Mouse (Mus musculus): Measurements from ENCODE around the gene Tex2. TPM values are rescaled to one million over a fixed set of nuclear protein-coding genes. Genes with fewer than 3 reads are reported as not detected.
"Not testable (repeated sequence)": the region's sequence is repeated elsewhere in the genome, so short reads cannot be mapped to it uniquely, and the experiment has no call there.

Gene Tex2
- polyA plus RNA-seq, 1 experiment from 2014 or later = 40.1 TPM

- Histone ChIP-seq H3K4me3 (replicated peaks; ENCODE audit: low read length) (peak overlapping the region; percentile 92; the same call in 1 of the 2 replicates), H3K36me3 (replicated peaks; ENCODE audit: control insufficient read depth, insufficient read depth) (peaks cover 9% of the 10 kb centered on the region), H3K4me1 (replicated peaks; ENCODE audit: control insufficient read depth, insufficient read depth, low read length) (peaks cover 10% of the 10 kb centered on the region; the same call in 1 of the 2 replicates), H3K27me3 (ENCODE audit: control insufficient read depth, insufficient read depth, low read length) (no peaks in the 10 kb centered on the region), H3K4me2 (replicated peaks) (peak overlapping the region; percentile 92), H3K9ac (peak overlapping the region; percentile 100), H3K9me3 (ENCODE audit: control insufficient read depth, low read length) (no peaks in the 10 kb centered on the region), H3K27ac (peak overlapping the region; percentile 98)
- no peak for ATAC-seq (ENCODE audit: low FRiP score)
- DNase-seq (ENCODE audit: low spot score) = no peak
These were observed 111.1 kb downstream of the Tex2 start for GRCm38 (mm10) chr11:106502159-106502505.

- under 1% methylated on average over 22 of the region's 22 CpGs for WGBS
- no peaks in the 10 kb centered on the region for H3K9me3 ChIP-seq (ENCODE audit: control insufficient read depth, low read length)
These were observed 111.7 kb downstream of the Tex2 start for GRCm38 (mm10) chr11:106501308-106502158.

GRCm38 (mm10) chr11:106500393-106501307, 112.6 kb downstream of the Tex2 start:
- ATAC-seq (ENCODE audit: low FRiP score) (peak; percentile 99), DNase-seq (ENCODE audit: low spot score) (peak; percentile 97)
- Histone ChIP-seq H3K9ac (peak overlapping the region; percentile 100), H3K27ac (peak overlapping the region; percentile 98), H3K36me3 (replicated peaks; ENCODE audit: control insufficient read depth, insufficient read depth) (no peaks in the 10 kb centered on the region; the same call in 1 of the 2 replicates), H3K4me3 (replicated peaks; ENCODE audit: low read length) (peak overlapping the region; percentile 92), H3K27me3 (ENCODE audit: control insufficient read depth, insufficient read depth, low read length) (no peaks in the 10 kb centered on the region), H3K4me1 (replicated peaks; ENCODE audit: control insufficient read depth, insufficient read depth, low read length) (peaks cover 10% of the 10 kb centered on the region; the same call in 1 of the 2 replicates), H3K4me2 (replicated peaks) (peak overlapping the region; percentile 92), H3K9me3 (ENCODE audit: control insufficient read depth, low read length) (no peaks in the 10 kb centered on the region)
- under 1% methylated on average over 52 of the region's 55 CpGs for WGBS

More at GRCm38 (mm10) chr11:106501308-106502158, 111.7 kb downstream of the Tex2 start:
- DNase-seq (ENCODE audit: low spot score) (peak; percentile 67), ATAC-seq (ENCODE audit: low FRiP score) (peak; percentile 68)
- H3K9ac ChIP-seq = peak overlapping the region; percentile 100
- peak overlapping the region; percentile 92 for H3K4me3 ChIP-seq (replicated peaks; ENCODE audit: low read length)
- H3K27ac ChIP-seq = peak overlapping the region; percentile 98
- peak overlapping the region; percentile 92 for H3K4me2 ChIP-seq (replicated peaks)
- H3K36me3 ChIP-seq (replicated peaks; ENCODE audit: control insufficient read depth, insufficient read depth) = peaks cover 8% of the 10 kb centered on the region
- H3K27me3 ChIP-seq (ENCODE audit: control insufficient read depth, insufficient read depth, low read length) = no peaks in the 10 kb centered on the region
- H3K4me1 ChIP-seq (replicated peaks; ENCODE audit: control insufficient read depth, insufficient read depth, low read length) = peaks cover 10% of the 10 kb centered on the region; the same call in 1 of the 2 replicates

GRCm38 (mm10) chr11:106498739-106499379, 114.4 kb downstream of the Tex2 start:
- Histone ChIP-seq H3K4me2 (replicated peaks) (no peak overlapping the region), H3K4me3 (replicated peaks; ENCODE audit: low read length) (no peak overlapping the region), H3K4me1 (replicated peaks; ENCODE audit: control insufficient read depth, insufficient read depth, low read length) (peaks cover 10% of the 10 kb centered on the region; the same call in 1 of the 2 replicates), H3K9me3 (ENCODE audit: control insufficient read depth, low read length) (no peaks in the 10 kb centered on the region), H3K36me3 (replicated peaks; ENCODE audit: control insufficient read depth, insufficient read depth) (no peaks in the 10 kb centered on the region), H3K27ac (no peak overlapping the region), H3K9ac (no peak overlapping the region), H3K27me3 (ENCODE audit: control insufficient read depth, insufficient read depth, low read length) (no peaks in the 10 kb centered on the region)
- 26% methylated on average over 4 of the region's 4 CpGs for WGBS
- no peak for DNase-seq (ENCODE audit: low spot score)
- ATAC-seq (ENCODE audit: low FRiP score) = no peak

GRCm38 (mm10) chr11:106497926-106498325, 115.3 kb downstream of the Tex2 start:
- 87% methylated on average over 2 of the region's 2 CpGs for WGBS
- DNase-seq (ENCODE audit: low spot score) = no peak
- no peak overlapping the region for H3K4me3 ChIP-seq (replicated peaks; ENCODE audit: low read length)
- peaks cover 10% of the 10 kb centered on the region; the same call in 1 of the 2 replicates for H3K4me1 ChIP-seq (replicated peaks; ENCODE audit: control insufficient read depth, insufficient read depth, low read length)
- H3K9ac ChIP-seq = no peak overlapping the region
- ATAC-seq (ENCODE audit: low FRiP score) = no peak
- no peaks in the 10 kb centered on the region for H3K36me3 ChIP-seq (replicated peaks; ENCODE audit: control insufficient read depth, insufficient read depth)
- H3K27me3 ChIP-seq (ENCODE audit: control insufficient read depth, insufficient read depth, low read length) = no peaks in the 10 kb centered on the region
- H3K9me3 ChIP-seq (ENCODE audit: control insufficient read depth, low read length) = no peaks in the 10 kb centered on the region
- no peak overlapping the region for H3K27ac ChIP-seq
- H3K4me2 ChIP-seq (replicated peaks) = no peak overlapping the region

GRCm38 (mm10) chr11:106497009-106497408, 116.2 kb downstream of the Tex2 start:
- H3K4me2 ChIP-seq (replicated peaks); H3K27me3 ChIP-seq (ENCODE audit: control insufficient read depth, insufficient read depth, low read length); H3K4me1 ChIP-seq (replicated peaks; ENCODE audit: control insufficient read depth, insufficient read depth, low read length); ATAC-seq (ENCODE audit: low FRiP score); H3K27ac ChIP-seq; H3K9ac ChIP-seq; H3K36me3 ChIP-seq (replicated peaks; ENCODE audit: control insufficient read depth, insufficient read depth); H3K9me3 ChIP-seq (ENCODE audit: control insufficient read depth, low read length); H3K4me3 ChIP-seq (replicated peaks; ENCODE audit: low read length); DNase-seq (ENCODE audit: low spot score): not testable (repeated sequence)
- WGBS = 99% methylated on average over 2 of the region's 2 CpGs

GRCm38 (mm10) chr11:106492984-106493669, 120.1 kb downstream of the Tex2 start:
- Histone ChIP-seq H3K4me2 (replicated peaks) (no peak overlapping the region), H3K4me3 (replicated peaks; ENCODE audit: low read length) (no peak overlapping the region), H3K9ac (no peak overlapping the region), H3K9me3 (ENCODE audit: control insufficient read depth, low read length) (no peaks in the 10 kb centered on the region), H3K27ac (no peak overlapping the region), H3K4me1 (replicated peaks; ENCODE audit: control insufficient read depth, insufficient read depth, low read length) (no peaks in the 10 kb centered on the region), H3K36me3 (replicated peaks; ENCODE audit: control insufficient read depth, insufficient read depth) (no peaks in the 10 kb centered on the region), H3K27me3 (ENCODE audit: control insufficient read depth, insufficient read depth, low read length) (no peaks in the 10 kb centered on the region)
- ATAC-seq (ENCODE audit: low FRiP score) = no peak
- WGBS = 84% methylated on average over 7 of the region's 7 CpGs
- no peak for DNase-seq (ENCODE audit: low spot score)

- no peak overlapping the region for H3K27ac ChIP-seq
- ATAC-seq (ENCODE audit: low FRiP score) = no peak
- WGBS = 1% methylated on average over 3 of the region's 3 CpGs
These were observed 121.8 kb downstream of the Tex2 start for GRCm38 (mm10) chr11:106491393-106491792.

More at GRCm38 (mm10) chr11:106491393-106491792, 121.8 kb downstream of the Tex2 start:
- no peaks in the 10 kb centered on the region for H3K9me3 ChIP-seq (ENCODE audit: control insufficient read depth, low read length)
- peaks cover 3% of the 10 kb centered on the region for H3K4me1 ChIP-seq (replicated peaks; ENCODE audit: control insufficient read depth, insufficient read depth, low read length)
- no peaks in the 10 kb centered on the region for H3K27me3 ChIP-seq (ENCODE audit: control insufficient read depth, insufficient read depth, low read length)
- H3K4me3 ChIP-seq (replicated peaks; ENCODE audit: low read length) = no peak overlapping the region
- DNase-seq (ENCODE audit: low spot score) = peak; percentile 85
- H3K9ac ChIP-seq = no peak overlapping the region
- no peaks in the 10 kb centered on the region for H3K36me3 ChIP-seq (replicated peaks; ENCODE audit: control insufficient read depth, insufficient read depth)
- no peak overlapping the region for H3K4me2 ChIP-seq (replicated peaks)

Measured in hindbrain, embryonic 14.5 days (tissue).